Mouse (Mus musculus) erythroblast, embryonic 14.5 days (primary cell): ENCODE data around the gene Lgmn.

Source experiments
- GATA1 ChIP-seq: IDR thresholded peaks from 2 replicates; pipeline ENCODE4 v1.6.1; 2012; ENCODE audit warnings: low read length, inconsistent platforms, mixed read lengths
- TAL1 ChIP-seq: IDR thresholded peaks from 3 replicates; pipeline ENCODE4 v1.6.1; 2012; ENCODE audit warnings: low read length, inconsistent platforms, mixed read lengths

GRCm38 (mm10) chr12:102368556-102368955, 71.1 kb downstream of the Lgmn start:
- TF ChIP-seq TAL1, result no peak
- TF ChIP-seq GATA1, result no peak
